Mouse (Mus musculus) lung, postnatal 0 days (tissue): ENCODE data around the gene Cntnap5c.
"Not testable (repeated sequence)": the region's sequence is repeated elsewhere in the genome, so short reads cannot be mapped to it uniquely, and the experiment has no call there.

Experiments used
- CTCF ChIP-seq: IDR thresholded peaks from 2 replicates; pipeline ENCODE4 v1.5.1; 2016; ENCODE audit warnings: antibody characterized with exemption, mild to moderate bottlenecking
- EP300 ChIP-seq: IDR thresholded peaks from 2 replicates; pipeline ENCODE4 v1.6.1; 2016; ENCODE audit warnings: antibody characterized with exemption, mild to moderate bottlenecking, control low read depth

DNA sequence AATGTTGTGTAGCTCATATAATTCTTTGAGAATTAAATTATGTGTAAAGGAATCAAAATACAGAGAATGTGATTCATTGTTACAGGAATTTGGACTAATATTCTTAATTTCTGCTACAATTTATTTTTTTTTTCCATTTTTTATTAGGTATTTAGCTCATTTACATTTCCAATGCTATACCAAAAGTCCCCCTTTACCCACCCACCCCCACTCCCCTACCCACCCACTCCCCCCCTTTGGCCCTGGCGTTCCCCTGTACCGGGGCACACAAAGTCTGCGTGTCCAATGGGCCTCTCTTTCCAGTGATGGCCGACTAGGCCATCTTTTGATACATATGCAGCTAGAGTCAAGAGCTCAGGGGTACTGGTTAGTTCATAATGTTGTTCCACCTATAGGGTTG is 86.4 kb downstream of the Cntnap5c start:
- not testable (repeated sequence) for TF ChIP-seq CTCF, EP300
